In genomic region chr16:35769878-35770657, GRCm38 (mm10) we compare ENCODE assay signal across 8 mouse cellular contexts. TPM values are rescaled to one million over a fixed set of nuclear protein-coding genes. Genes with fewer than 3 reads are reported as not detected.
DNase-seq lines count a peak whose midpoint lies in the region; ATAC-seq lines count a peak whose summit lies in the region.

Gene Hspbap1 (plus strand): TSS chr16:35770375.

- H3K9me3 ChIP-seq in megakaryocyte, embryonic 14.5 days = no peaks in the 10 kb centered on the region

- peak; percentile 93 to 98 for DNase-seq in adrenal gland, adult (ENCODE audit: inconsistent age in 2 of 2, low spot score in 1 of 2)
- peak; percentile 96 for DNase-seq in embryo, embryonic 10 days (ENCODE audit: low spot score)
- peak; percentile 92 for DNase-seq in gastrocnemius, postnatal 10 days
- peak; percentile 64 to 89 for DNase-seq in left cerebral cortex, adult 9 months (ENCODE audit: low spot score in 2 of 2)
- DNase-seq in right cerebral cortex, adult 2 months (ENCODE audit: low spot score in 2 of 2) = peak; percentile 88 to 94
- DNase-seq in urinary bladder, postnatal 10 days (ENCODE audit: low spot score) = peak; percentile 51

- H3K27me3 ChIP-seq in megakaryocyte, embryonic 14.5 days (replicated peaks) = peaks cover 37% of the 10 kb centered on the region

- peaks cover 35% of the 10 kb centered on the region for H3K4me1 ChIP-seq in megakaryocyte, embryonic 14.5 days

- no peaks in the 10 kb centered on the region for H3K36me3 ChIP-seq in megakaryocyte, embryonic 14.5 days (replicated peaks; ENCODE audit: low read length)

- peak within 1 kb of the TSS; percentile 98 for H3K4me3 ChIP-seq in megakaryocyte, embryonic 14.5 days (replicated peaks)

- ATAC-seq in inflammation-experienced regulatory T-cells, adult 6 months = peak; percentile 87

RNA-seq across cellular contexts. Expression of gene Hspbap1, which starts in this region (rescaled TPM):
- total RNA-seq in gastrocnemius, postnatal 10 days (2021) = 1 to 10 TPM; 2.6 to 3.7 TPM
- 10 to 100 TPM; 20.7 to 25.2 (median 21.8) TPM for polyA plus RNA-seq in inflammation-experienced regulatory T-cells, adult 6 months (2017; shearing (Covaris generic))
- 5.1 TPM in 1 of 2 replicates, not detected in the other for polyA plus RNA-seq in megakaryocyte, embryonic 14.5 days (2012; ENCODE audit: insufficient read depth, low replicate concordance)

Comparison
In these comparisons a context has a peak if more than half of its experiments do, and no peak if none do; other contexts are left out.
1. Peak in every context shown above with its lines: DNase-seq, ATAC-seq and H3K4me3 ChIP-seq.